Mouse (Mus musculus): Measurements from ENCODE around the gene Sae1. TPM values are rescaled to one million over a fixed set of nuclear protein-coding genes. Genes with fewer than 3 reads are reported as not detected.

Gene Sae1
- 62.7 TPM for polyA plus RNA-seq (2014; fragmentation: Illumina TruSeq; extraction: RNeasy Lipid Tissue Mini Kit (QIAGEN cat#74804); ENCODE audit: low read depth, low replicate concordance)

DNA sequence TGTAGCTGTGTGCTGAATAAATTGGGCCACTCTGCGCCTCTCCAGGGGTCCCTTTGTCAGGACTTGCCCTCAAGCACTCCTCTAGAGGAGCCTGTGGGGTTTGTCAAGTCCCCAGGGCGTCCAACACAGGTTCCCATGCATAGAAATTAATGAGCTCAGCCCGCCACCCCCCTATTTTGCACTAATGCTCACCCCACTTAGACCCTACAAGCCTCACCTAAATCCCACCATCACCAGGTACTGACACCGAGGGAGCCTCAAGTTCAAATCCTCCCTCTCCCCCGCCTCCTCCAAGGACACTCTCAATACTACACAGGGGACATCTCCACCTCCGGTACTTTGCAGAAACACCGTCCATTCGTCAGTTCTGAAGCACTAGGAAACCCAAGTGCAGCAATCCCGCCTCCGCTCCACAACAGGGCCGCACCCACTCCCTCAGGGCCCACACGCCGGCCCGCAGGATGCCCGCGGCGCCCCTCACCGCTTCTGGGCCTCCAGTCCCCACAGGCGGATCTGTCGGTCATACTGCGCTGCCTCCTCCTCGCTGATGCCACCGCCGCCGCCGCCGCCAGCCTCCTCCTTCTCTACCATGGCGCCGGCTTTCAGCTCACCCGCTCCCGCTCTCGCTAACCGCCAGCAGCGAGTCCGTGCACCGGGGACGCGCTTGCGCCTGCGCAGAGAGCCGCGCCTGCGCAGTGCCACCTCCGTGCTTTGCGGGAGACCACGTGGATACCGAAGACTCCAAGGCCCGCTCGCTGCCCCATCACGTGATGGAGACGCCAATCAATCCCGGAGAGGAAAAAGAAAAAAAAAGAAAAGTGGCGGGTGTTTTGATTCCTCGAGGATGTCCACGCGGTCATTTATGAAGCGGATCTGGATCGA is at the start of gene Sae1:
Gene Sae1 (minus strand): TSS at position 647 of the 882 bp plus-strand sequence.

DNA sequence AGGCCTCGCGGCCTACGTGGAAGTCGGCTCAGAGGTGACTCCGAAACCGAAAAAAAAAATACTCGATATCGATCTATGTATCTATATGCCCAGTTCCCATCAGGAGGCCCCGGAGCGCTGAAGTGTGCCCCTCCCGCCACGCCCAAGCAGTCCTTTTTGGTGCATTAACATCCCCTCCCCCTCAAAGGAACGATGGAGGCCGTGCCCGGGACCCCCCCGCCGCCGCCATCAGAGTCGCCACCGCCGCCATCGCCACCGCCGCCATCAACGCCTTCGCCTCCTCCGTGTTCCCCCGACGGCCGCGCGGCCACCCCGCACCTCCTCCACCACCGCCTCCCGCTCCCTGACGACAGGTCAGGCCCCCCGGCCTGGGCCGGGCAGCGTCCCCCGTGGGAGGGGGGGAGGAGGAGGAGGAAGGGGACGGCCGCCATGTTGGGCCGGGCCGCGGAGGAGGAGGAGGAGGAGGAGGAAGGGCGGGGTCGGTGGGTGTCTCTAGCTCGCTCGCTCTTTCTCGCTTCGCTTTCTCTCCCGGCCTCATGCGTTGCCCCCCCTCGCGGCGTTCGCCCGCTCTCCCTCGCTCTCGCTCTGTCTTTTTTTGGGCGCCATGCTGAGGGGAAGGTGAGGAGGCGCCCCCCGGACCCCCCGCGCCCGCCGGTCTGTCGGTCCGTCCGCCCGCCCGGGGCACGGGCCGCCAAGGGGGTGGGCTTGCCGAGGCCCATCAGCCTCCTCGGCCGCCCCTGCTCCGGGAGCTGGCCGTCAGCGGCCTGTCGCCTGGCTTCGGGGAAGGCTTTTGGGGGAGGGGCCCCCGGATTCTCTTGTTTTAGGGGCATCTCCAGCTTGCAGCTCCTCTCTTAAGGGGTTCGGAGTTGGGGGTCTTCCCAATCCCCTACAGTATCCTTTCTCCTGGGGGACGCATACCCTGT is 13.3 kb upstream of the Sae1 start, which contains the start of gene Zc3h4:
Gene Zc3h4 (plus strand): TSS at position 222 of the 923 bp plus-strand sequence.

DNA sequence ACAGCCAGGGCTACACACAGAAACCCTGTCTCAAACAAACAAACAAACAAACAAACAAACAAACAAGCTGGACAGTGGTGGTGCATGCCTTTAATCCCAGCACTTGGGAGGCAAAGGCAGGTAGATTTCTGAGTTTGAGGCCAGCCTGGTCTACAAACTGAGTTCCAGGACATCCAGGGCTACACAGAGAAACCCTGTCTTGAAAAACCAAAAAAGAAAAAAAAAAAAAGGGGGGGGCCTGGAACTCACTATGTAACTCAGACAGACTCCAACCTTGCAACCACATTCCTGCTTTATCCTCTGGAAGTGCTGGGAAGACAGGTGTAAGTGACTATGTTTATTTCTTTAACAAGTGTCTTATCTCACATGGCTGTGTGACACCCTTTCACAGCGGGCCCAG is 79.5 kb downstream of the Sae1 start, which contains the start of gene Bbc3:
Gene Bbc3 (plus strand): TSS at position 301 of the 400 bp plus-strand sequence.

GRCm38 (mm10) chr7:16286026-16286961 is 101.3 kb downstream of the Sae1 start, which contains the start of gene Ccdc9:
Gene Ccdc9 (minus strand): TSS chr7:16286795.

DNA sequence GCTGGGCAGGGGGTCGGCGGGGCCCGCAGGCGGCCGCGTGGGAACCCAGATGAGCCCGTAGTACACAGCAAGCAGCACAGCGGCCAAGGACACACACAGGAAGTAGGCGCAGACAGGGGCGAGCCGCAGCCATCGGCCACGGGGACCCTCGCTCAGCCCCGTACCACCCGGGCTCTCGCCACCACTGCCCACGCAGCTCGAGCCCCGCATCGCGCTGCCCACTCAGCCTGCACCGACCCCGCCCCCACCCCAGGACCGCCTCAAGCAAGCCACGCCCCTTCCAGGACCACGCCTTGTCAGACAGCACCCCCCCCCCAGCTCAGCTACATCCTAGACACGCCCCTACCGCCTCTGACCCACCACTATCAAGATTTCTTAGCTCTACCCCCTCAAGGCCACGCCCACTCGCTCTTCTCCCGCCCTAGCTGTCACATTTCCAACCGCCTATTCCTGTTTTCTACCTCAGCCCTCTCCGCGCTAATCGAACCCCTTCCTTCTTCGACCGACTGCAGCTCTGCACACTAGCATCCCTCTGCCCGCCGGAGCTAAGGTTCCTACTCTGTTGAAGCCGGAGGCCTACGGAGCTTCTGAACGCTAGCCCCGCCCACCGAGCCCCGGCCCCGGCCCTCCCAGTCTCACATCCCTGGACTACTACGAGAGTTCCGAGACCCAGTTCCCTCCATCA is 114.4 kb downstream of the Sae1 start, which contains the start of gene Inafm1:
Gene Inafm1 (minus strand): TSS at position 537 of the 685 bp plus-strand sequence.

Other genes with a start within 250 kb of the Sae1 start
- not detected for gene Meis3, start 212.7 kb downstream of the Sae1 start, polyA plus RNA-seq (2014; fragmentation: Illumina TruSeq; extraction: RNeasy Lipid Tissue Mini Kit (QIAGEN cat#74804); ENCODE audit: low read depth, low replicate concordance)
- gene Dhx34, start 165.8 kb downstream of the Sae1 start, polyA plus RNA-seq (2014; fragmentation: Illumina TruSeq; extraction: RNeasy Lipid Tissue Mini Kit (QIAGEN cat#74804); ENCODE audit: low read depth, low replicate concordance) = 0.32 TPM
- not detected for gene C5ar2, start 143.7 kb downstream of the Sae1 start, polyA plus RNA-seq (2014; fragmentation: Illumina TruSeq; extraction: RNeasy Lipid Tissue Mini Kit (QIAGEN cat#74804); ENCODE audit: low read depth, low replicate concordance)
- gene C5ar1, start 128.3 kb downstream of the Sae1 start, polyA plus RNA-seq (2014; fragmentation: Illumina TruSeq; extraction: RNeasy Lipid Tissue Mini Kit (QIAGEN cat#74804); ENCODE audit: low read depth, low replicate concordance) = 0.28 TPM
- 1.8 TPM for gene Inafm1, start 114.2 kb downstream of the Sae1 start, polyA plus RNA-seq (2014; fragmentation: Illumina TruSeq; extraction: RNeasy Lipid Tissue Mini Kit (QIAGEN cat#74804); ENCODE audit: low read depth, low replicate concordance)
- 18.3 TPM for gene Ccdc9, start 101.0 kb downstream of the Sae1 start, polyA plus RNA-seq (2014; fragmentation: Illumina TruSeq; extraction: RNeasy Lipid Tissue Mini Kit (QIAGEN cat#74804); ENCODE audit: low read depth, low replicate concordance)
- gene Bbc3, start 79.4 kb downstream of the Sae1 start, polyA plus RNA-seq (2014; fragmentation: Illumina TruSeq; extraction: RNeasy Lipid Tissue Mini Kit (QIAGEN cat#74804); ENCODE audit: low read depth, low replicate concordance) = not detected
- 3.0 TPM for gene Zc3h4, start 13.1 kb upstream of the Sae1 start, polyA plus RNA-seq (2014; fragmentation: Illumina TruSeq; extraction: RNeasy Lipid Tissue Mini Kit (QIAGEN cat#74804); ENCODE audit: low read depth, low replicate concordance)
- gene Tmem160, start 65.0 kb upstream of the Sae1 start, polyA plus RNA-seq (2014; fragmentation: Illumina TruSeq; extraction: RNeasy Lipid Tissue Mini Kit (QIAGEN cat#74804); ENCODE audit: low read depth, low replicate concordance) = not detected
- gene Npas1, start 89.9 kb upstream of the Sae1 start, polyA plus RNA-seq (2014; fragmentation: Illumina TruSeq; extraction: RNeasy Lipid Tissue Mini Kit (QIAGEN cat#74804); ENCODE audit: low read depth, low replicate concordance) = not detected
- gene Arhgap35, start 227.2 kb upstream of the Sae1 start, polyA plus RNA-seq (2014; fragmentation: Illumina TruSeq; extraction: RNeasy Lipid Tissue Mini Kit (QIAGEN cat#74804); ENCODE audit: low read depth, low replicate concordance) = 30.5 TPM